Mouse (Mus musculus) embryonic facial prominence, embryonic 10.5 days (tissue): ENCODE data around the gene Fam84a. TPM values are rescaled to one million over a fixed set of nuclear protein-coding genes. Genes with fewer than 3 reads are reported as not detected.

Experiments
- DNase-seq: peaks from one replicate; pipeline ENCODE4 v3.0.0-alpha.2; 2017; ENCODE audit warnings: low spot score
- H3K27ac ChIP-seq: fragments of 300-500 bp; sonication (generic); replicated peaks from 2 replicates; pipeline ENCODE4 v1.5.1; 2016; ENCODE audit warnings: mild to moderate bottlenecking
- H3K27me3 ChIP-seq: fragments of 300-500 bp; sonication (generic); replicated peaks from 2 replicates; pipeline ENCODE4 v1.6.1; 2016; ENCODE audit warnings: low read depth, mild to moderate bottlenecking; ENCODE audit not compliant: poor library complexity, severe bottlenecking
- H3K36me3 ChIP-seq: fragments of 300-500 bp; sonication (generic); replicated peaks from 2 replicates; pipeline ENCODE4 v1.6.1; 2016; ENCODE audit warnings: mild to moderate bottlenecking, moderate library complexity
- H3K4me1 ChIP-seq: fragments of 300-500 bp; sonication (generic); 2 replicates; pipeline ENCODE4 v1.6.1; 2016
- H3K4me3 ChIP-seq: fragments of 300-500 bp; sonication (generic); 2 replicates; pipeline ENCODE4 v1.5.1; 2016; ENCODE audit warnings: mild to moderate bottlenecking, moderate library complexity
- H3K9me3 ChIP-seq: fragments of 300-500 bp; sonication (generic); 2 replicates; pipeline ENCODE4 v1.6.1; 2016; ENCODE audit warnings: mild to moderate bottlenecking
- polyA plus RNA-seq: library from polyadenylated mRNA; unstranded; fragments of >200 nt; fragmentation: Nextera tagmentation; extraction: Ambion mirVana; gene quantifications from 2 replicates; pipeline ENCODE4 v1.2.1, GENCODE M21; 2016

Fam84a gene
- polyA plus RNA-seq, 1 experiment from 2014 or later: 8.0 TPM

GRCm38 (mm10) chr12:14096944-14097343 lies 54.9 kb downstream of the Fam84a start:
- DNase-seq: no peak
- no peaks in the 10 kb centered on the region for H3K9me3 ChIP-seq
- H3K4me1 ChIP-seq: no peaks in the 10 kb centered on the region
- no peaks in the 10 kb centered on the region for H3K27me3 ChIP-seq
- no peak overlapping the region for H3K27ac ChIP-seq
- no peak overlapping the region for H3K4me3 ChIP-seq
- no peaks in the 10 kb centered on the region for H3K36me3 ChIP-seq
